Mouse (Mus musculus) thymus, postnatal 10 days (tissue): ENCODE measurements around the gene Cpped1.

Source experiments
- DNase-seq, 2 experiments: peaks; one replicate each; pipeline ENCODE4 v3.0.0; 2021; ENCODE audit warnings: low spot score in 2 of 2

The Cpped1 gene

DNA sequence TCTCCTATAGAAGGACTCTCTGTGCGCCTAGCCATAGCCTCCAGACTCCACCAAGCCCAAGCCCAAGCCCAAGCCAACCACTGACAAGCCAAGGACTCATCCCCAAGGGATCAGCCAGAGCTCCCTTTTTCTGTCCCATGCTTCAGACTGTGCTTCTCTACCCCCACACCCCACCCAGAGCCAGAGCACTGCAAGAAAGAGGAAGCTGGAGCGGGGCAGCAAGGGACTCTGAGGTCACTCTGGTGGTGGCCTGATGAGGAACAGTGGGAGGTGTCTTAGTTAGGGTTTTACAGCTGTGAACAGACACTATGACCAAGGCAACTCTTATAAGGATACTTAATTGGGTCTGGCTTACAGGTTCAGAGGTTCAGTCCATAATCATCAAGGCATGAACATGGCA is 65.8 kb downstream of the Cpped1 start:
- no peak for DNase-seq

DNA sequence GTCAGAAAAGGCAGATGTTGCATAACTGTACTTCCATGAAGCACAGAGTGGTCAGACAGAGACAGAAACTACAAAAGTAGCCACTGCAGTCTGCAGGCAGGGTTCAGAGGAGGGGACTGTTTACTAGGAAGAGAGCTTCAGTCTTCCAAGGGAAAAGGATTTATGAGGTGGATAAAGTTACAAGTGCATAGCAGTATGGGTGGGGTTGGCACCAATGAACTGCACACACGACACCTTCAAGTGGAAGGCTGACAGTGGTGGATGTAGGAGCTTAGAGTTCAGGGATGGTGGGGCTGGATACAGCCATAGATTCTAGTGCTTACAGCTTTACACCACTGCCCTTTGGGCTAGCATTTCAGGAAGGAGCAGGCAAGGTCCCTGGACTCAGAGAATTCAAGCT is 75.8 kb downstream of the Cpped1 start:
- DNase-seq: no peak

GRCm38 (mm10) chr16:11828816-11829215 is 80.4 kb downstream of the Cpped1 start:
- DNase-seq: no peak

- no peak for DNase-seq
These were observed 84.4 kb downstream of the Cpped1 start for GRCm38 (mm10) chr16:11824833-11825232.

DNA sequence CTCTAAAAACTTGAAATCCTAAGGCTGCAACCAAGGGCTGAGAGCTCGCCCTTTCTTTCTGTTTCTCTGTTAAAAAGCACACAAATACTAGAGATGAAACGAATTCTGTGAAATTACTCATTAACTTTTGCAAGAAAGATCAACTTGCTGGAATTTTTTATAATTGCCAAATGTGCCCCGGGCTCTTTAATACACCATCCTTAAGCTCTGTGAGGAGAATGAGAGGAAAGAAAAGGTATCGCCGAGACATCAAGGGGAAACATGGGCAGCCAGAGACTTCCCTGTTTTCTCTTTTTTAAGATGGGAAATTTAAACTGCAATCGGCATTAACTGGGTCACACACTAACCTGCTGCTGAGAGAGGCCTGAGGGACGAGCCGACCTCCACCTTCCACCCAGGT is 84.9 kb downstream of the Cpped1 start:
- DNase-seq: no peak

- DNase-seq: no peak
These were observed 88.5 kb downstream of the Cpped1 start for GRCm38 (mm10) chr16:11820791-11821190.

DNA sequence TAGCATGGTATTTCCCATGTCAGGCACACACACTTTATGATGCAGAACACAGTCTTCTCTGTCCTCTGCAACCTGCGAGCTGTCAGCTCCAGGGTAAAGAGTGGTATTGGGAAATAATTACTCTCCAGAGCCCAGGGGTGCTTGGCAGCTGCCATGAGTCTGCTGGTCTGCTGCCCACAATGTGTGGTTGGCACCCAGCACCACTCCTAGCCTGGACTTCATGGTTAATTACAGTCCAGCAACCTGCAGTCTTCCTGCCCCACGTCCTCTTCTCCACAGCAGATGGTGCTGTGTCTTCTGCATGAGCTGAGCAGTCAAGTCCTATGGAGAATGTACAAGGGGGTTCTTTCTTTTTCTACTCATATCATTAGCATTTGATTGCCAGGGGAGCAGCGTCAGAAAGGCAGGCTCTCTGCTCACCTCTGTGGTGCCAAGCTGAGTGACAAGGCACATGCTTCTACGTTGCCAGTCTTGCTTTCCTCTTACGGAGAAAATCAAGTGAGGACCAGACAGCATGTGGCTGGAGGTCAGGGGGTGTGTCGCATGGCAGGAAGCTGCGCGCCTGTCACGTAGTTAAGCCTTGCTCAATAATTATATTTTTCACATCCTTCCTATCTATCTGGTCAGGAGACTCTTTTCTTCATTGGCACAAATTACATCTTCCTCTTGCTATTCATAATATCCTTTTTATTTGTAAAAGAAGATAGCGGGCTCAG is 94.2 kb downstream of the Cpped1 start:
- DNase-seq: no peak

GRCm38 (mm10) chr16:11812119-11812518 is 97.1 kb downstream of the Cpped1 start:
- DNase-seq: no peak

DNA sequence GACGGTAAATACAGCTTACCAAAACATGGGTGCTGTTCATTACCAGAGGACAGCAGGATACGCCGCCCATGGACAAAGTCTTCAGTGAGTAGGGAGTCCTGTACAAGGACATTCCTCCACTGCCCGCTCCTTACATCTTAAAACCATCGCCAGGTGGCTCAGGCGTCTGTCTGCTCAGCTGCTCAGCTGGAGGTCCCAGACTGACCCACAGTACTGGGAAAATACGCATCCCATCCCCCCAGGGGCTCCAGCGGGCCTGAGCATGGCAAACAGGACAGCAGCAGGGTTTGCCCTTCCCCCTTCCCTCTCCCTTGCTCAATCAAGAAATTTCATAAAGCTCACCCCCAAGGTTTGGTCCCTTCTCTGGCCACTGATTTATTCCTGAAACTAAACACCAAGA is 99.6 kb downstream of the Cpped1 start:
- DNase-seq: no peak

GRCm38 (mm10) chr16:11801960-11802539 is 107.2 kb downstream of the Cpped1 start:
- DNase-seq: no peak

DNA sequence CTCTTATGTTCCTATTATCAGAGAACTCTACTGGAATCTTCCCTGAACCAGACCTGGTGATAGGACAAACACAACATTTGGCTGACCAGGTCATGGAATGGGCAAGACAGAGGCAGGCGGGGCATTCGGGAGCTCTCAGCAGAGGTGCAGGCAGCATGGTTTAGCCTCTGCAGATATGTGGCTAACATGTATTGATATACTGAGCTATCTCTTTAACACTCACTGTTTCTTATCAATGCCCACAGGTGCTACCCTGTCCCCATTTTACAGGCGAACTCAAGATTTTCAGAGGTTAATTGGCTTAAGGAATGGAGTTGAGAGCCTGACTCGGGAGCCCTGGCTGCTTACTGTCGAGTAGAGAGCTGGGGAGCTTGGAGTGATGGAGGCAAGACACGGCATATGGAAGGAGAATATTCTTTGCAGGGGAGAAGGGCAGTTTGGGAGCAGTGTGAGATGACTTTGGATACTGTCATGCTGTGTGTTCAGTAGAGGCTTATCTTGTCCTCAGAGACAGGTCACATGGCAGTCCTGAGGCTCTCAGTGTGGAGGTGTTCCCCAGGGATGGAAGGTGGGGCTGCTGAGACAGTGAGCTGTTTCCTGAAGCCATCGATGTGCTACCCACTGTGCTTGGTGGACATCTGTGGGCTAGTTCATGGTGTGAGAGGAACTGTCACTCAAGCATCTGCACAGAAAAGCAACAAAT is 113.3 kb downstream of the Cpped1 start:
- DNase-seq: no peak

- no peak for DNase-seq
These were observed 114.6 kb downstream of the Cpped1 start for GRCm38 (mm10) chr16:11794628-11795027.

DNA sequence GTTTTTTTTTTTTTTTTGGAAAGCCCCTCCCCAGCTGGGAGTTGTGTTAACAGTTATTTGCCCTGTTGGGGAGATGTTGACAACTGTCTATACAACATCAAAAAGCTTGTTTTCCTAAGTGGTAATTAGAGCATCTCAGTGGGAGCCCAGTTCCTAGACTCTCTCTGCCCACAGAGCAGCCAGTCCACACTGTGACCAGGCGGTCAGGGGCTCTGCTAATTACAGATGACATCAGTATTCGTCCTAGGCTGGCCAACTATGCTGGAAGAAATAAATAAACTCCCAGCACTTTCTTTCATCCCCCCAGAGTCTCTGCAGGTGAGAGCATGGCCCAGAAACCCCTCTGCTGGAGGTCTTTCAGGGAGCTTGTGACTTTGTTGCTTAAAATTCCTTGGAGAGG is 115.9 kb downstream of the Cpped1 start:
- no peak for DNase-seq

- DNase-seq: no peak
These were observed 118.8 kb downstream of the Cpped1 start for GRCm38 (mm10) chr16:11790476-11790875.

GRCm38 (mm10) chr16:11785806-11786205 is 123.4 kb downstream of the Cpped1 start:
- no peak for DNase-seq

DNA sequence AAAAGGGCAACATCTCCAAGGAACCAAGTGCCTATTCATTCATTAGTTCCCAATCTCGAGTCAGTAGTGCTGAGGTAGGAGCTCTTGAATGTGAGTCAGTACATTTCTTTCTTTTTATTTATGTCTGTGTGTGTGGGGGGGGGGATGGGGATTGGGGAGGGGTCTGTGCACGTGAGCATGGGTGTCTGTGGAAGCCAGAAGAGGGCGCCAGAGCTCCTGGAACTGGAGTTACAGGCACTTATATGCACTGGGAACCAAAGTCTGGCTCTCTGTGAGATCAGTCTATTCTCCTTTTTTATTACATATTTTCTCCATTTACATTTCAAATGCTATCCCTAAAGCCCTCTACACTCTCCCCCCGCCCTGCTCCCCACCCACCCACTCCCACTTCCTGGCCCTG is 124.9 kb downstream of the Cpped1 start:
- DNase-seq: no peak

GRCm38 (mm10) chr16:11783337-11783736 is 125.9 kb downstream of the Cpped1 start:
- no peak for DNase-seq

DNA sequence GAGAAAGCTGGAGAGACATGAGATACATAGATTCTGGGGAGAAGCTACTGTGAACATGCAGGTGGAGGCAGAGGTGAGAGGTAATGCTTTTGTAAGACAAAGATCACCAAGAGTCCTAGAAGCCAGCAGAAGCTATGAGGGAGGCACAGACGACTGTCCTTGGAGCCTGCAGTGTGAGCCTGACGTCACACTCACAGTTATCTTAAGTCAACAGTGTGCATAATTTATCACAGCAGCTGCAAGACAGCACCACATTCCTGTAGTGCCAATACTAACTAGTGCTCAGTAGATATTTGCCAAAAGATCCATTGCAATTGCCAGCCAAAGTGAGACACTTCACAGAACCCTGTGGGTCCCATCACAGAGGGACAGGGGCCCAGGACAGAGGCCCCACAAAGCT is 127.2 kb downstream of the Cpped1 start:
- no peak for DNase-seq

DNA sequence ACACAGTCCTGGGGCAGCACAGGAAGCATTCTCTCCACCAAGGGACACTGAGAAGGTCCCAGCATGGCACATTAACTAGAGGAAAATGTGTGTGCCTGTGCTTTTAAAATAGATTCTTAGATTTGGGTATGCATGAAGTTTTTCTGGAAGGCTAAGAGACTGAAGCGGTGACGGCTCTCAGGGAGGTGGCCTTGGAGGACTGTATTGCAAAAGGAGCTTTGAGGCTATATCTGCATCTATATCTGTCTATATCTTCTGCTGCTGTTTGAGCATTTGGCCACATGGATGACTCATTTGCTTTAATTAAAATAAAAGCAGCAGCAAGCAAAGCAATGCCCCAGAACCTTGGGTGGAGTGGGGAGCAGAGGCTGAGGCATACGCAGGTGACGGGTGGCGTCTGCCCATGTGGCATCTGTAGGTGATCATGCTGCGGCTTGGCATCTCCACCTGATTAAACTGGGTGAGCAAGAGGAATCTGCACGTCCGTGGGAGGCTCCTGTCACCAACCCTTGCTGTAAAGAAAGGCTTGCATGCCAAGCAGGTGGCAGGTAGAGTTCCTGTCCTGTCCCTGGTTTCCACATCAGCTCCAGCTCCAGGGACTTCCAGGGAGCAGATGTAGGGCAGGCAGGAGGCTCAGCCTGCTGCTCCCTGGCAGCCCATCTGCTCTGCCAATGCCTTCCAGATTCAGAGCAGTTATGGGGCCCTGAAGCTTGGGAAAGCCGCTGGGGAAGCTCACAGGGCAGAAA is 130.4 kb downstream of the Cpped1 start:
- no peak for DNase-seq

DNA sequence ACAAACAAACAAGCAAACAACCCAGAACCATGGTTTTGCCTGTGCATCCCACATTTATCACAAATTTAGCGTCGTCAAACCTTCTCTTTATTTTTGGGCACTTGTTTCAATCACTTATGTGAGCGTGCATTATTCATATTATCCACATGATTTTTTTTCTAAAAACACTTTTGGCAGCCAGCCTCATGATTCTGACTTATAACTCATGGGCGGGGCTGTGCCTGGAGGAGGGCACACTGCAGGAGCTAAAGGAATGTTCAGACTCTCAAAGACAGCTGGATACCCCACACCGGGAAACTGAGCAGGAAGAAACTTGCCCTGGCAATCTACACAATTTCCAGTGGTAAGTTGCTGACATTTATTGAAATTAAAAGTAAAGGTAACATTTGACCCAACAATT is 131.1 kb downstream of the Cpped1 start:
- DNase-seq: no peak

- no peak for DNase-seq
These were observed 132.7 kb downstream of the Cpped1 start for GRCm38 (mm10) chr16:11776528-11776927.

DNA sequence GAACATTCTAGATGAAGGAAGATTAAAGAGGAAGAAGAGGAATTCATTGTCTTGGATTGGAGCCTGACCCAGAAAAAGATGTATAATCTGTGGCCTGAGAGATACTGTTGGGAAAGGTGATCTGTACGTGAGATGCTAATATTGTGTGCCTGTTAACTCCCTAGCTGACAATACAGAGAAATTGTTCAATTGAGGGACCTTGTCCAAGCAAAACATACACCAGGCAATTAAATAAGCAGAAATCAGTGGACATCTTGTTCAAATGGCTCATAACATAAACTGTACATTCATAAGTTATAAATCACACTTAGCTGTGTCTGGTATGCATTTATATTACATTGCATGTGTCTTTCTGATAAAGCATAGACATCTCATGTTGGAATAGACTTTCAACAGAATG is 134.9 kb downstream of the Cpped1 start:
- DNase-seq: no peak
